Mouse (Mus musculus): ENCODE measurements at regions not wholly inside any gene's neighbourhood (a gene's known extent, or its start where the extent isn't known, plus 50 kb on each side); places are given as distances from the start of the nearest gene placed in this dataset.
"Not testable (repeated sequence)": the region's sequence is repeated elsewhere in the genome, so short reads cannot be mapped to it uniquely, and the experiment has no call there.

GRCm38 (mm10) chr14:36155757-36156156, 61.0 kb downstream of the 4930474N05Rik start:
- no peak for DNase-seq

- DNase-seq, result no peak
Measured at GRCm38 (mm10) chr14:36156175-36156574, 61.5 kb downstream of the 4930474N05Rik start.

GRCm38 (mm10) chr14:36183701-36184100, 89.0 kb downstream of the 4930474N05Rik start:
- DNase-seq, result no peak

GRCm38 (mm10) chr14:36196517-36196916, 101.8 kb downstream of the 4930474N05Rik start:
- no peak for DNase-seq

GRCm38 (mm10) chr14:36198396-36198795, 103.7 kb downstream of the 4930474N05Rik start:
- DNase-seq, result peak in 1 of 2 experiments; percentile 4

DNA sequence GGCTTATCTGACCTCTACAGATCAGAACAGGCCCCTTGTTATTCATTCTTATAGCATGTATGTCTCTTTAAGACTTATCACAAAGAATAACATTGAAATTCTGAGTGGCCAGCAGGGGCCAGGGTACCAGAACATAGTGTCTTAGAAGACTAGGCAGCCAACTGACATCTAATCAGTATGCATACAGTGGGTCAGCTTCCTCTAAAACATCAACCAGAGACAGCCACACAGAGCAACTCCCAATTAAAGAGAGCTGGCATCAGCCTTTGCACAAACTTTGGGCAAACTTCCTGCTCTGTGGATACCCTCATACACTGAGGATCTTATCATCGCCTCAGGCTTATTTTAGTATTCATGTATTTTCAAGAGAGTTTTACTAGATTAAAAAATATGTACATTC, 109.1 kb downstream of the 4930474N05Rik start:
- DNase-seq, result peak in 1 of 2 experiments; percentile 13

- peak; percentile 71 to 84 for DNase-seq
Measured at GRCm38 (mm10) chr14:36212830-36213229, 118.1 kb downstream of the 4930474N05Rik start.

- no peak for DNase-seq
Measured at GRCm38 (mm10) chr14:36245849-36246248, 151.1 kb downstream of the 4930474N05Rik start.

GRCm38 (mm10) chr14:36262126-36262525, 167.4 kb downstream of the 4930474N05Rik start:
- DNase-seq, result peak; percentile 24 to 25

- no peak for DNase-seq
Measured at GRCm38 (mm10) chr14:36283825-36284414, 189.2 kb downstream of the 4930474N05Rik start.

- no peak for DNase-seq
Measured at GRCm38 (mm10) chr14:36288697-36289286, 194.1 kb downstream of the 4930474N05Rik start.

GRCm38 (mm10) chr14:36310324-36310723, 215.6 kb downstream of the 4930474N05Rik start:
- DNase-seq, result no peak

DNA sequence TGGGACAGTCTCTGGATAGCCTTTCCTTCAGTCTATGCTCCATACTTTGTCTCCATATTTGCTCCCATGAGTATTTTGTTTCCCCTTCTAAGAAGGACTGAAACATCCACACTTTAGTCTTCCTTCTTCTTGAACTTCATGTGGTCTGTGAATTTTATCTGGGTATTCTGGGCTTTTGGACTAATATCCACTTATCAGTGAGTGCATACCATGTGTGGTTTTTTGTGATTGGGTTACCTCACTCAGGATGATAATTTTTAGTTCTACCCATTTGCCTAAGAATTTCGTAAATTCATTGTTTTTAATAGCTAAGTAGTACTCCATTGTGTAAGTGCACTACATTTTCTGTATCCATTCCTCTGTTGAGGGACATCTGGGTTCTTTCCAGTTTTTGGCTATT, 220.0 kb downstream of the 4930474N05Rik start:
- DNase-seq, result not testable (repeated sequence)

DNA sequence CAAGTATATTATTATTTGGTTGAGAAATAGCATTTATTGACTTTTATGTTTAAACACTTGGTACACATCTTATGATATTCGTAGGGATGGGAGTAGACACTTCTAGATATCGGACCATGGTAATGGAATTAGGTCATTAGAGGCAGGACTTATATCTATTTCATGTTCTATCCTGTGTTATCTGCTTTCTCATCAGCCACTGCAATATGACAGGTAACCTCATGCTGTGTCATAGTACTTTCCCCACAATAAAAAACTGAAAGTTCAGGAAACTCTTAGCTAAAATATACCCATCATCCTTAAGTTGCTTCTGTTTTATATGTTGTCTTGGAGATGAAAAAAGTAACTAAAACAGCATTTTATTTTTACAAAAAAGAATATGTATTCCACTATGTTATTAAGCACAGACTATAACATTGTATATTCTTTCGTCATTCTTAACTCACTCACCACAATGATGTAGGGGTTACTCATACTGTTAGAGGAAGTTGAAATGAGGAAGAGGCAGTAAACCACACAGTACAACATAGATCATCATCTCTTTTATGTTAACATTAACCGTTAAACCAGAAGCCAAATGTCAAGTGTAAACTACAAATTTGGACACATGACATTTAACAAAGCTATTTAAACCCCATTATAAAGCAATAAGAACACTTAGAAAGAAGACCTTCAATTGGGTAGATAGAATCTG, 221.8 kb downstream of the 4930474N05Rik start:
- no peak for DNase-seq

DNA sequence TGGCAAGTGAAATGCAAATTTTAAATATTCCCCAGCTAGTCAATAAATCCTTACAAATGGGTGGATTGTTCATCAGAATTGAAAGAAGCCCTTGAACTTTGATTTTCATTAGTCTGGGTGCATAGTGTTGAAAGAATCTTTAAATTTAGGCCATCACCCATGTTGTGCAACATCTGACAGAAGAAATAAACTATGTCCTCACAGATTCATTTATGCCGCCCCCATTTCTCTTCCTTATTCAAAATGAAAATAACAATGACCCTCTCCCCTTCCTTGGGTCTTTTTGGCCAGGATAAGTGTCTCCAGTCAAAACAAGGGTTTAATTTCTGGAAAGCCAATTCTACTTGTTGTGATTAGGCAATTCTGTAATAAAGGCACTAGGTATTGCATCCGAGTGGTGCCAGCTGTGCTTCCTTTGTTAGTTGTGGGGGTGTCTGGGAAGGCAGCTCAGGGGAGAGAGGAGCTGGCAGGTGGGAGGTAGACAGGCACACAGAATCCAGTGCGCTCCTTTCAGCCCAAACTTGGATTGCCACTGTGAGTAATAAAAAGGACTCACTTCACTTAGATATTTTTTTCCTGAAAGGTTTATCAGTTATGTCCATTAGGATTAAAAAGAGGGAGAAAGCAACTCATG, 233.7 kb downstream of the 4930474N05Rik start:
- no peak for DNase-seq

DNA sequence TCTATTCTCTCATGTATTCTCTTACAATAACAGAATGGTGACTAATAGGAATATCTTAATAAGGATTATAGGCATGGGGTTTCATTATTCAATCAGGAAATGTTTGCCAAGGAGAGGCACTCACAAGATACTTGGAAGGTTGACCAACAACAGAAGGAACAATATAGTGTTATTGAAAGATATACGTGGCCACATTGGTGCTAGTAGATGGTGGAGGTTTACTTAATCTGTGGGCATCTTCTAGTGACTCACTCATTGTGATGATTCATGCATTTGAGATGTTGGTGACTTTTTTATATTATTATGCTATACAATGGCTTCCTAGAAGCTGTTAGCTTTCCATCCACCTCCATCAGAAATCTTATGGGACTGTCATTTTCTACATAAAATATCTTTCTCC, 246.1 kb downstream of the 4930474N05Rik start:
- DNase-seq, result no peak

All from cerebellum, postnatal 14 days (tissue).